Mouse (Mus musculus) c-Kit-positive CD71-positive TER-119-negative erythroid progenitor cells, embryonic 14.5 days (primary cell): Measurements from ENCODE around the gene Meis1.

ENCODE experiments used
- DNase-seq: peaks from one replicate; pipeline ENCODE4 v3.0.0-alpha.2; 2013; ENCODE audit warnings: low read depth

Meis1 gene

DNA sequence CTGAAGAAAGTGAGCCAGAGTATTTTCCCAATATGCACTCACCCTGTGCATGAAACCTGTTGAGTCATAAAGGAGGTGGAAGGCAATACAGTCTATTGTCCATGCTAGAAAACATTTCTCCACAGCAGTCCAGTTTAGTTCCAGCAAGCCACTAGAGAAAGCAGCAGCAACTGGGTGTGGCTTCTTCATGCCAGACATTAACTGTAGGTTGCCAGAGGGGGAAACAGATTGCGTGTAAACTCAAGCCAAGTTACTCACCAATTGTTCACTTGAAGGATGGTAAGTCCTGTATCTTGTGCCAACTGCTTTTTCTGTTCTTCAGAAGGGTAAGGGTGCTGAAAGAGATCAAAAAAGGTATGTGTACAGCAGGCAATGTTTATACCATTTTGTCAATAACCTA lies 113.4 kb downstream of the Meis1 start:
- no peak for DNase-seq

DNA sequence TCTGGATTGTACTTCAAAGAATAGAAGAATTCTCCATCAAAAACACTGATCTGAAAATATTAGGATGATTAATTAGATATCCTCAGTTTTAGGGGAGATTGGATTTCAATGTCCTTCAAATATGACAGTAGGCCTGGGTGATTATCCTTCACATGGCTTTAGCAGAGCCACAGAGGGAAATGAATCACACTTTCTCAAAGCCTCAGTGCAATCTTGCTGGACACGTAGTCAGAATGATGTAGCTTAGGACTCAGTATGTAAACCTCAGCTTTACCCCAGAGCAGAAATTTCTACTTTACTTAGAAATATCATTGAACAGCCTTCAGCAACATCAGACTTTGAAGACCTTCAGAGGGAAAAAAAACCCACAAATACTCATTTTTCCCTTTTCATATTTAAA lies 113.9 kb downstream of the Meis1 start:
- no peak for DNase-seq

DNA sequence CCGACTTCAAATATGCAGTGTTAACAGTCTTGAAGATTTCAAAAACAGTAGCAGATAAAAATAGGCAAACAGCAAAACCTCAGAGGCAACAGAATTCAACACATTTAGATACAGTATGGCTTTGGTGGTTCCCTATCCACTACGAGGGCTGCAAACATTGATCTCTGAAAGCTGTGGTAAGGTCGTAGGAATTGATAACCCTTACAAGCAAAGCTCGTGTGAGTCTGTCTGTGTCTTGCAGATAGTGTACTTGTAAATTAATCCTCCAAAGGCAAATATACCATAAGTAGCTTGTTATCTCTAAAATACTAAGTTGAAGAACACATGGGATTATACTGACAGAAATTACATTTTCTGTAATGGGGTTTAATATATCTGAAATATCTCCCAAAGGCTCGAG lies 114.5 kb downstream of the Meis1 start:
- DNase-seq = no peak

DNA sequence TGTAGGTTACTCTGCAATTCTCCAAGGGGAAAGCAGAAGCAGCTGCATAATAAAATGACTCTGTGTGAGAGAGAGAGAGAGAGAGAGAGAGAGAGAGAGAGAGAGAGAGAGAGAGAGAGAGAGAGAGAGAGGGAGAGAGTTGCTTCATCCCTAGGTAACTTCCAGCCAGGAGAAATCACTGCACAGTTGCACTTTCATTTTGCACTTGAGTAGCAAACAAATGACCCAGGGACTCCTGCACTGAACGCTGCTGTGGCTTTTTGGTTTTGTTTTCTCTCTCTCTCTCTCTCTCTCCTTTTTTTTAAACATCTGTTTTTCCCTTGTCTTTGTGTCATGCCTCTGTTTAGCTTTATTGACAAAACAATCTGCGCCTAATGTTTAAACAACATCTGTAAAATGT lies 118.3 kb downstream of the Meis1 start:
- no peak for DNase-seq

DNA sequence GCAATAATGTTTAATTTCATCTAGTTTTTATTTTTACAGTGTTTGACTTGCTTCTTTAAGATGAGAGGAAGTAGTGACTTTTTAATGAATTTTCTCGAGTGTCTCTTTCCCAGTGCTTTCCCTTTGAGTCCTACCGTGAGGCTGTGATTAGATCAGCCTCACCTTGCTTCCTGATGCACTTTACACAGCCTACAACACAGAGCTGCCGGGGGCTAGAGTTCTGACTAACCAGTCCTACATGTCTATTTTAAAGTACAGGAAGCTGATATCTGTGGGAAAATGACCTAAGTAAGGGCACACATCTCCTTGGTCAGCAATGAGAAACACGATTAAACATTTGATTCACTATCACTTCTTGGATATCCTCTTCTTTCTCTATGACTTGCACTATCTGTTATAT lies 119.9 kb downstream of the Meis1 start:
- DNase-seq = no peak

DNA sequence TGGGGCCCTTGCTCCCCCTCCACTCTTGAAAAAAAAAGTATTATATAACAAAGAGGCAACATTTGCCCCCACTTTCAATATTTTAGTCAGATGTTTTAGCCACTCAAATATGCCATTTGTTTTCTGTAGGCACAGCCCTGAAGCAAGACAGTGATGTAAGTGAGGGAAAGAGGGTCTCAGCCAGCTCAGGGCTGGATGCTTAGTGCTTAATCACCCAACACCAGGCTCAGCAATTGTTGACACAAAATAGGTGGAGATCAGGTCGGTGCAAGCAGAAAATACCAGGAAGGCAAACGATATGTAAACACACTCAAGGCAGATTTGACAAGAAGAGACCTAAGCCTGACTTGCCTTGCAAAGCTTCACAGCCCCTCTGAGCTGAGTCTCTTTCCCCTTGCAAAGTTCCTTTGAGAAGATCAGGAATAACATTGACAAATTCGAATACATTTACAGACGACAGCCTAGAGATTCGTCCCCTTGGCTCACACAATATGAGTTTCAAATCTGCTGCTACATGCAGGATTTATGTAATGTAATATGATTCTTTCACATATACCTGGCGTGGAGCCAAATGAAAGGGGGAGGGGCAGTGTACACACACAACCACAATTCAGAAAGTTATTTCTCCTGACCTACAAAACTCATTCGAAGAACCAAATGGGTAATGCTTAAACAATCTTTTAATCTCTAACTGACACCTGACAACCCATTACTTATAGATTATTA lies 120.7 kb downstream of the Meis1 start:
- no peak for DNase-seq

DNA sequence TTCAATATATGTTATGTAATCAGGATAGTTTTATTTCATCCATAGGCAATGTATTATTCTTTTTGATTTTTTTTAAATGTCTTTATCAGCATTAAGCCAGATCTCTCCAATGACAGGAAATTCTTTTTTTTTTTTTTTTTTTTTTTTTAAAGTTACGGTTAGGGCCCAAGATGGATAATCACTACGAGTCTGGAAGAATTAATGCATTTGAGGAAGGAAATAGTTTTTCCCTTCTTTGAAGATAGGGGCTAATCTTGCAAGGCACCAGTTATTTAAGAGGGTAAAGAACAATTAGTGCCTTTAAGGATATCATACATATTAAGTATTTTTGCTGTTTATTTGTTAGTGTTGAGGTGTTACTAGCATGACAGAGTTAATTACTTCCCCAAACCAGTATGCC lies 121.5 kb downstream of the Meis1 start:
- no peak for DNase-seq

DNA sequence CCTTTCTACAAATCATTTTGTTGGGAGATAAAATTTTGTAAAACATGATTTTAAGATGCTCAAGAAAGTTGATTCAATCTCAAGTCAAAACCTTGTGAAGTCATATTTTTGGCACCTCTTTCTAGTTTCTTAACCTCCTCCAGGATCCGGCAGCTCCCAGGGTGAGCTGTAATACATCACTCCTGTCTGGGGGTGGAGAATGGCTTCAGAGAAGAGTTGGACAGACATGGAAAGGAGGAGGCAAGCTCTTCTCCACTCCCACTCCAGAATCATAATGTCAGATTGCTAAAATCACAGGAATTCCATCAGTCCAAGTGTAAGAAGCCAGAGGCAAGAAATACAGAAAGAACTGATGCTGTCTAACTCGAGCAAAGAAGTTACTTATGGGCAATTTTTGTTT lies 126.3 kb downstream of the Meis1 start:
- no peak for DNase-seq

DNA sequence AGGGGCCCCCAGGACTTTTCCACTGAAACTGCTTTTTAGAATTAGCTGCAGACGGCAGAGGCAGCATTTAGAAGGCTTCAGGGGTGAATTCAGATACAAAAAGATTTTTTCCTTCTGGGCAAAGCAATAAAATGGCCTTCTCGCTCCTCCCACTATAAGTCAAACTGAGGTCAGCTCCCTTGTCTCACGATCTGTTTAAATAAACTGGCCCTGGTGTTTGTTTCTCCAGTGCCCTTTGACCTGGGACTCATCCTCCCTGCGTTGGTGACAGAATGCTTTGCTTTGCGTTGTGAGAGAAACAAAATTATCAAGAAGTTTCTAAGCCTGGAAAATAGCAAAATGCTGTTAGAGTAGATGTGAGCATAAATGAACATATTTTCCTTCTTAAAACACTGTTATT lies 129.6 kb downstream of the Meis1 start:
- DNase-seq = no peak

DNA sequence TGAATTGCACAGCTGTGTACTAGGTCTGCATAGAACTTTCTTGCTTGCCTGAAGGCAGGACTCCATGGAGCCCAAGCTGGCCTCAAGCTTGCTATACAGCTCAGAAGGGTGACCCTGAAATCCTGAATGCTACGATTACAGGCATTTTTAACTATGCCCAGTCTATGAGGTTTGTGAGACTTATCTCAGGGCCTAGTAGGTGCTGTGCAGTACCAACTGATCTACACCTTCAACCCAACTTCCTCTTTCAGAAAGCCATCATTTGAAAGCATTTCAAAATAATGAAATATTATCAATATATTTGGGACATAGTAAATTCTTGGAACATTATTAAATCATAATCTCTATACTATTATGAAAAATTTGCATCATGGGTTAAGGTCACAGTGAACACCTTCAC lies 130.1 kb downstream of the Meis1 start:
- no peak for DNase-seq

DNA sequence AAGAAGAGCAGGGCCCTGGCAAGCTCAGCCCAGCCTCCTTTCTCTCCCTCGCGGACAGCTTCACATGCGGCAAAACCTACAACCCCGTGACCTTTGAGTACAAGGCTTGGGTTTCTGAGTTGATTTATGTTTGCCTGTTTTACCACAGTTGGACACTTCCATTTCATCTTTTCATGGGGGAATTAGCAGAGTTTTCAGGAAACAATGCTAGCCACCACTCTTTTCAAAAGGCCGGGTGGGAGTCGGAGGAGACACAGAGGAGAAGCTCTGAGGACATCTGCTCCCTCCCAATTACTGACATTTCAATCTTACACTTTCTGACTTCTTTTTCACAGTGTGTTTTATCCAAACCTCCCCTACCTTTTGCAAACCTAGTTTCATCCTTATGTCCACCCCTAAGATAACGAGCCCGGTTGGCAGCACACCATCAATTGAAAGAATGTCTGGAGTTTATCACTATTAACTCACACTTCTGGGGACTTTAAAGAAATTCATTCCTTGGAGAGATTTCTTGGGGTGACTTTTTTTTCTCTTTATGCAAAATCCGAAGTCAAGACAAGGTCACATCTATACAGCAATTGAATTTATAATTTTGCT lies 133.0 kb downstream of the Meis1 start:
- DNase-seq = no peak

DNA sequence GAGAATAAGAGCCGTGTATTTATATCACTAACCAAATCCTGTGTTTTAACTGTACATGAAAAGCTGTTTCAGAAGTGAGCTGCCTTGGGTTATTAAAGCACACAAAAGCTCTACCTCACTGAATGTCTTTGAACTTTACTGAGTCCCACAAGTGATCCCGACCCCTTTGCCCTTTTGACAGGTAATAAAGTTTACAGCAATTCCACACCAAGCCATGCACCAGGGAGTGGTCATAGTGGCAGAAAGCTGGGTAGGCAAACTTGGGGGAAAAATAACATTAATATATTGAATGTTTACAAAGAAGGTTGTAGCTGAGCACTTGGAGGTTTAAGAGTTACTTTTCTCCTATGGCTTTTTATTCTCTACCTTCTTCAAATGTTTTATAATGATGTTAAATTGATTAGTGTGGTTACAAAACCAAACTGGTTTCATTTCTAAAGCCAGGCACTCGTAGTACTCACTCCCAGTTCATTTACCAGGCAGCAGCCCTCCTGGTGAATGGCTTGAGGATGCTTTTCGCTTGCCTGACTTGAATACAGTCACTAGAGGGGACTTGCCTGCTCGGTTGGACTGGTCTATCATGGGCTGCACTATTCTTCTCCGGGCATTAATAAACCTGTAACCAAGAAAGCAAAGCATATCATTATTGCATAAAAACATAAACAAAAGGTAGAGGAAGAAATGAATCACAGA lies 133.6 kb downstream of the Meis1 start:
- DNase-seq = no peak

DNA sequence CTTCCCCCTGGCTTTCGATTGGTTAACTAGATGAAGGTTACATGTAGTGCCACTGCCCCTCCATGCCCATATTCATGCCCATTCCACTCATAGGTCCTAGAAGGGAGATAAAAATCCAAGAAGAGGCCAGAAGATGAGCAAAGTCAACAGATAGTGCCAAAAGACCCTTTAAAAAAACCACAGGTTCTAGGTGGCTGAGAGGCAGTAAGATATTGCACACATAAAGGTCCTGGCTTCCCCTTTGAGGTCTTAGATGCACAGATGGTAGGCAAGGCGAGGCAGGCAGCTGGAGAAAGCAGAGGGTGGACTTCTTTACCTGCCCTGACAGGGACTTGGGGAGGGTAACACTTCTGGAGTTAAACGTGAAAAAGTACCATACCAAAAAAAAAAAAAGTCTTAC lies 134.8 kb downstream of the Meis1 start:
- no peak for DNase-seq

DNA sequence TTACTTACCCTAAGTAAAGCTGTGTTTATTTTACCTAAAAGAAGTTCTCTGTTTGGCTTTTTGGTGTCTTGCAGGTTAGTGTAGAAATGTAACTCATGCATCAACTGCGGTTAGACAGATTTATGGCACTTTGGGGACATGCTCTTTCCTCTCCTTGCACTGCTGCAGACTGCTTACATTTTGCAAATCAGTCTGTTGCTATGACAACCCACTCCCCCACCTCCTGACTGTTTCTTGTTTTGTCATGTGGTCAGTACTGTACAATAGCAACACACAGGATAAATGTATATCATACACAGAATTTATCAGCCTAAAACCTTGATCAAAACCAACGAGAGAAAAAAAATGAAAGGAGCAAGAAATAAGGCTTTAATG lies 135.3 kb downstream of the Meis1 start:
- no peak for DNase-seq

DNA sequence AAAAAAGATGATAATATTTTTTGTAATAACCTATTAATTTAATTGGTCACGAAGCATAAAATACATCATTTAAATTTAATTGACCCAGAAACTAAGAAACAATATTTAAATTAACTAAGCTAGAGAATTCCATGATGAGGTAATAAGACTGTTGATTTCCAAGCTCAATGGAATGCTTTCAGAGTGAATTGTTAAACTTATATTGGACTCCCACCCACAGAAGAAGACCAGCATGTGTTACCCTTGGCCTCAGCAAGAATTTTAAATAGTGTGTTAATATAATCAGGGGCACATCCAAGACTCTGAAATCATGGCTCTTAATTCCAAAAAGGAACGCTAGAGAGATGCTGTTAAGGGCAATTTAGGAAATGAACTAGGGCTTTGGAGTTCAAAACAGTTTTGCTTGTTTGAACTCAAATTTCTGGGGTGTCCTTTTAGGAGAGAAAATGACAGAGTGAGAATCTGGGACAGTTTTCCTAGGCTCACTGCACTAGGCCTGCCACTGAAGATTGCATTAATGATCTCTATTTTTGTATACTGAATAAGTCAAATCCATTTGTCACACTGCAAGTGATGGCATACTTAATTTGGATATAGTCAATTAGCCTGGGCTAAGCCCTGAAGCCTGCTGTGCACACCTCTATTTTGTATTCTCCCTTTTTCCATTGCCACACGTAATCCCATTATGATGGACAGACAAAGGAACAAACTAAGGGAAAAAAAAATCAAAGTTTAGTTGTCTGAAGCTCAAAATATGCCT lies 135.9 kb downstream of the Meis1 start:
- no peak for DNase-seq

DNA sequence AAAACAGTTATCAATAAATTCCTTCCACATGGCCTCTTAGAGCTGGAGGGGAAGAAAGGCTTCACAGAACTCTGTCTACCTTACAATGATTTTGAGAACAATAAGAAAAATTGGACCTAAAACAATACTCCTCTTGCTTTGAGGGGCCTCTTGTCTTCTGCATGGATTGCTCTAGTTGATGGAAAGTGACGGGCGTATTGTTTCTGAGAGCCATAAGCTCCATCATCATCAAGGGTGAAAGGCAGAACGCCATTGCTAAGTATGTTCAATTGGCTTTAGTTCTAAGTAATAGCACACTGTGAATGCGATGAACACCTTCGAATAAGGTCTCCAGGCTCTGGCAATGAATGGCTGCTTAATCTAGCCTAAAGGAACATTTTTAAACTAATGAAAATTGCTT lies 136.5 kb downstream of the Meis1 start:
- no peak for DNase-seq

DNA sequence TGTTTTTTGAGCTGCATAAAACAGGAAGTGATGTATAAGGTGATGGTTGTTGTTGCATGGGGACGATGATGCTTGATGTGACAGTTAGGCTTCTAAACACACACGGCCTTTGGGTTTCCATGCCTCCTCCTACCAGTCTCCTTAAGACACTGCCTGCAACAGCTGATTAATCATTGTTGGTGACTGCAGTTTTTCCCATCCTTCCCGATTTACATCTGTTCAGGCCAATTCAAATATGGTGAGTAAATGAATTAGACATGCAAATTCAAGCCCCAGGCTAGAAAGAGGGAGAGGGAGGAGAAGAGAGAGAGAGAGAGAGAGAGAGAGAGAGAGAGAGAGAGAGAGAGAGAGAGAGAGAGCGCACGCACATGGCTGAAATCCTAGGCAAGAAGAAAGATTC lies 138.0 kb downstream of the Meis1 start:
- no peak for DNase-seq

DNA sequence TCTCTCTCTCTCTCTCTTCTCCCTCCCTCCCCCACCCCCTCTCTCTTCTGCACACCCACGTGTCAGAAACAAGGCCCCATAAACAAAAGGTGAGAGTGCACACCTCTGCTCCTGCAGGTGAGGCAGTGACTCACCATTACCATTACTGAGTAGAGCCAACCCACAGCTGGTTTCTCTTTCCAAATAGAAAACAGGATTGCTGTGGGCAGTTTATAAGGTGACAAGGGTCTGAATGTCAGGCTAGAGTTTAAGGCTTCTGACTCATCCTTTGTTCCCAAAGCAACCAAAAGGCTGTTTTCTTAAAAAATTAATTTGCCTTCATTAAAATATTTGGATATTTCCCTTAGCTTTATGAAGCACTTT lies 139.3 kb downstream of the Meis1 start:
- DNase-seq = no peak

DNA sequence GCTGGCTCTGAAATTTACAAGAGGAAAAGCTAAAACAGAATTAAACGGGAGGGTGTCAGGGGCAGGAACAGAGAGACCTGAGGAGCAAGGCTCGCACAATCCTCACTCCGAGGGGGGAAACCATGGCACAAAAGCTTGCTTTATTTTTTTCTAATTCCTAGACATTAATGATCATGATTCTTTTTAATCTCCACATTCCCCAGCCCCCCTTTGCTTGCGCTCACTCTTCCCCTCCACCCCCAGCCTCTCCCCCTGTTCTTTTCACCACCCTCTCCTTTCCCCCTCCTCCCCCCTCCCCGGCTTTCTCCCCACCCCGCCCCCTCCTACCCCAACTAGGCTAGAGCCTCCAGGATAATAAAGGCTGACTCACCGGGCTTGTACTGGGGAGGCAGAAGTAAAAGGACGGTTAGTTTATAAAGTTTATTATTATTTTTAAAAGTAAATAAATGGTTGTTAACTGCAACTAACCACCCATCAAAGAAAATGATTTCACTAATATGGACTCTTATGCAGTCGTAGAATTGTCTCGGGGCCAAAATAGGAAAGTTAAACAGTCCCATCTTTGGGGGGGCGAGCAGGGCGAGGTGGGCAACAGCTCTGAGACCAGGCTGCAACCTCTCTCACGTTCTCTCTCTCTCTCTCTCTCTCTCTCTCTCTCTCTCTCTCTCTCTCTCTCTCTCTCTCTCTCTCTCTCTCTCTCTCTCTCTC lies 139.9 kb downstream of the Meis1 start:
- DNase-seq = no peak

DNA sequence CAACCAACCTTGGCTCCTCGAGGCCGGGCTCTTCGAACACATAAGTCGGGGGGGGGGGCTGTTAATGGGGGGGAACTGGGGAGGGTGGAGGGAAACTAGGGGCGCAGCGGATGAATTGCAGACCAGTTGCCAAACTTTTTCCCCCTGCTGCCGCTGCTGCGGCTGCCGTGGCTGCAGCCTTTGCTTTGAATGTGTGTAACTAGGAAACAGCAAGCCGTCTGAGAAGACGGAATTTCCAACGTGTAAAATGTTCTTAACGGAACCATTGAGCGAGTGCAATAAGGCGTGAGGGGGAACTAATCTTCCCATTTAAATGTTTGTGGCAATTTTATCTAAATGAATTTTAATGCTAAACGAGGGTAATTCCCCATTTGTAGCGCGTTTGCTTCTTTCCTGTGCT lies 140.8 kb downstream of the Meis1 start:
- no peak for DNase-seq

DNA sequence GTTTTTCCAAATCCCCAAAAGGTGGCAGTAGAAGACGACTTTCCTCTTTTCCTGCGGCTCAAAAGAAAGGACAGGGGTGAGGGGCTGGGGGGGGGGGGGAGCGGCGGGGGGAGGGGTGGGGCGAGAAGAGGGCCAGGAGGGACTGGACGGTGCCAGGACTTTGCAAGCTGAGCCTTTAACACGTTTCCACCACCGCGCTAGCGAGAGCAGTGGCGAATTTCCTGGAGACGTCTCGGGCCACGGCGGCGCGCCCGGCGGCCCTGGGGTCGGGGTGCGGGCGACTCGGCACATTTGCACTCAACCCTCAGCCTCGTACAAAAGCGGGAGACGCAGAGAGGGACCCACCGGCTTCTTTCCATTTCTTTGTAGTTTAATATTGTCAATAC lies 141.2 kb downstream of the Meis1 start:
- DNase-seq = no peak

DNA sequence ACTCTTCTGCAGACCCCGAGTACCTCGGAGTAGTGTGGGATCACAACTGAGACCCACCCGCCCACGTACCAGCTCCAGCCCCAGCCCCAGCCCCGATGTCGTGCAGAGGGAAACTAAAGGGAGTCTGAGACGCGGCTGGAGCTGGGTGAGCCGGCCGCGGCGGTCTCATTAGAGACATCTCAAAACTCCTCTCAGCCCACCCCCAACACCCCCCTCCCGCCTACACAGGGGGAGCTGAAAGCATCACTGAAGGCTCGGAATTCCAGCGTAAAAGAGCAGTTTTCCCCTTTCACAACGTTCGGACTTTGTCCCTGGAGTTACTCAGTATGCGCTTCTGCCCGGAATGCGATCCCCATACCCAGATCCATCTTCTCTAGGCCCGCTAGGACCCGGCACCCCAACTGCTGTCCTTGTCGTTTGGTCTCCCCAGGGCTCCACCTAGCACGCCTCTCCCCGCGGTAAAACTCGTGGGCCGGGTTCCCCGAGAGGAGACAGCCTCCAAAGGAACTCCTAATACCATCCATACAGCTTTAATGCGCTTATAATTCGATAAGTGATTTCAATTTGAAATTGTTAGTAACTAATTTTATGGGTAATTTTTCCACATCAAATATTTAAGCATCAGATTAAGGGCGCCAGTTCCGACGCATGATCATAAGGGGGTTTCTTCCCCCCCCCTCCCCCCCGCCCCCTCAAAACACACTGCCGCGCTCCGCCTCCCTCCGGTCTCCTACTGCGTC lies 141.7 kb downstream of the Meis1 start:
- no peak for DNase-seq
